Mouse (Mus musculus): ENCODE results near the gene Pitx2.

DNA sequence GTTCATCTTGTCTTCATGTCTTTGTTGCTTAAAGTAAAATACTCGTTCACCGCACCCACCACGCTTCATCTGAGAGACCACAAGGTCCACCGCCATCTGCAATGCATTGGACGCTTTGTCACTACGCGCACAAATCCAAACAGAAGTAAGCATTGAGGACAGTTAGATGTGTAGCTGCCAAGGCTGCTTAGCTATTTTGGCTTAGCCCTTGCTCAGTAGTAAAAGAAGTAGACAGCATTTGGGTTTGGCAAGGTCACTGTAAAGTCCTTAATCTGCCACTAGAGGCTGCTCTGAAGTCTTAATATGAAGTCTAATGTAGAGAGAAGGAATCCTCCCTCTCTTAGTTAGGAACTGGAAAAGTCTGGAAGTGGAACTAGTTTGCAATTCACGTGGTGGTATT, 57.1 kb downstream of the Pitx2 start:
- TF ChIP-seq CTCF (IDR thresholded peaks at IDR 0.05; ENCODE audit: borderline replicate concordance, extremely low read depth, insufficient read depth, insufficient read length) = 0 out of 2 replicates have a peak, but pooled peaks have one; percentile 17
- TF ChIP-seq POLR2A (IDR thresholded peaks at IDR 0.05; ENCODE audit: borderline replicate concordance, extremely low read depth, insufficient read depth, insufficient read length, poor library complexity, severe bottlenecking) = no peak

All from brain, embryonic 14.5 days (tissue).